8 mouse cellular contexts compared by ENCODE assay signal in the genomic region with DNA sequence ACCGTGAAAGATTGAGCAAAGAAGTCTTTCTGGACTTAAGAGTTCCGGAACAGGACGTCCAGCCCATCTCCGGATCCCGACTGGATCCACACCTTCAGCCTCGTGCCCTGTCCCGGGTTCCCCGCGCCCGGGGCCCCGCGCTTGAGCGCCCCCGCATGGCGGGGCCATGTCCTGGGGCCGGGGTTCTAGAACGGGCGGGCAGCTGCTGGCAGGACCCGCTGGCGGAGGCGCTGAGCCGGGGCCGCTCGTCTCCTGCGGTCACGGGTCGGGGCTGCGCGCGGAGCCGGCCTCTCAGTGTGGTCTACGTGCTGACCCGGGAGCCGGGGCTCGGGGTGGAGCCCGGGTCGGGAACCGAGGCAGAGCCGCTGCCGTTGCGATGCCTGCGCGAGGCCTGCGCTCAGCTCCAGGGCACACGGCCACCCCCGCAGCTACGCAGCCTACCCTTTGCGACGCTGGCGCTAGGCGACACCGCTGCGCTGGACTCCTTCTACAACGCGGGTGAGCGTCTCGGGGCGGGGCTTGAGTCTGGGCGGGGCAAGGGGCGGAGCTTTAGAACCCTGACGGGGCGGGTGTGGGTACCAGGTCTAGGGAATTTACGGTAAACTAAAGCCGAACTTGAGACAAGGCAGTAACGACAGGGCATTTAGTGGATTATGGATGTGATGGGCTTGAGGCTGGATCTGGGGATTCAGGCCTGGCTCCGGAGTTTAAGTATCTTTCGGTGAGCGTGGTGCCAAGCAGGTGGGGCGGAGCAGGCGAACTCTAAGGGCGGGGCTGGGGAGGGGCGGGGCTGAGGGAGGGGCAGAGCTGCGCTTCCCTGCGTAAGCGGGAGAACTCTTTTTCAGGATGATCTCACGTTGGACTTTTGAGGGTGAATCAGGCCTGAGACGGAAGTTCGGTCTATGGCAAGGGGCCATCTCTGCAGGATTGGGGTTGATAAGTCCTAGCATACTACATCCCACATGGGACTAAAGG. TPM values are rescaled to one million over a fixed set of nuclear protein-coding genes. Genes with fewer than 3 reads are reported as not detected.
DNase-seq lines count a peak whose midpoint lies in the region; ATAC-seq lines count a peak whose summit lies in the region.

No protein-coding gene starts in this region.

- DNase-seq in 3134 (ENCODE audit: extremely low read depth, insufficient read length, low spot score), result peak; percentile 86
- peak; percentile 94 for DNase-seq in adrenal gland, postnatal 25 days
- peak; percentile 95 for DNase-seq in embryonic facial prominence, embryonic 11.5 days (ENCODE audit: low spot score)
- DNase-seq in heart, adult 11 months, result peak; percentile 99
- DNase-seq in kidney, adult 11 months, result peak; percentile 79
- DNase-seq in limb, embryonic 10.5 days (ENCODE audit: low spot score), result peak; percentile 95
- peak; percentile 93 for DNase-seq in skeletal muscle tissue, adult 2 months (ENCODE audit: low read depth, low spot score)

- WGBS in embryonic facial prominence, embryonic 11.5 days, result under 1% methylated on average over 78 of the region's 78 CpGs
- WGBS in limb, embryonic 10.5 days, result under 1% methylated on average over 78 of the region's 78 CpGs
- WGBS in midbrain, embryonic 12.5 days, result 1% methylated on average over 78 of the region's 78 CpGs

- H3K27ac ChIP-seq in embryonic facial prominence, embryonic 11.5 days (replicated peaks; ENCODE audit: low read depth, low read length), result peak overlapping the region; percentile 59; the same call in 1 of the 2 replicates
- peak overlapping the region; percentile 87 for H3K27ac ChIP-seq in limb, embryonic 10.5 days
- H3K27ac ChIP-seq in midbrain, embryonic 12.5 days (replicated peaks), result no peak overlapping the region

- H3K4me2 ChIP-seq in embryonic facial prominence, embryonic 11.5 days (ENCODE audit: low read depth, low read length), result peak overlapping the region; percentile 94
- H3K4me2 ChIP-seq in midbrain, embryonic 12.5 days (replicated peaks), result peak overlapping the region; percentile 82

- H3K36me3 ChIP-seq in embryonic facial prominence, embryonic 11.5 days (replicated peaks; ENCODE audit: control insufficient read depth, insufficient read depth, low read depth, low read length), result no peaks in the 10 kb centered on the region
- no peaks in the 10 kb centered on the region for H3K36me3 ChIP-seq in limb, embryonic 10.5 days
- H3K36me3 ChIP-seq in midbrain, embryonic 12.5 days, result no peaks in the 10 kb centered on the region

- peak overlapping the region; percentile 53 for H3K4me3 ChIP-seq in embryonic facial prominence, embryonic 11.5 days (ENCODE audit: low read depth, low read length)
- peak overlapping the region; percentile 76 for H3K4me3 ChIP-seq in limb, embryonic 10.5 days
- H3K4me3 ChIP-seq in midbrain, embryonic 12.5 days, result peak overlapping the region; percentile 53

- peaks cover 7% of the 10 kb centered on the region for H3K27me3 ChIP-seq in embryonic facial prominence, embryonic 11.5 days (ENCODE audit: control insufficient read depth, insufficient read depth, low read length)
- H3K27me3 ChIP-seq in limb, embryonic 10.5 days (ENCODE audit: low read depth, poor library complexity, severe bottlenecking), result peaks cover 68% of the 10 kb centered on the region
- peaks cover 74% of the 10 kb centered on the region for H3K27me3 ChIP-seq in midbrain, embryonic 12.5 days

- H3K9me3 ChIP-seq in embryonic facial prominence, embryonic 11.5 days (replicated peaks; ENCODE audit: control insufficient read depth, low read length), result no peaks in the 10 kb centered on the region
- no peaks in the 10 kb centered on the region for H3K9me3 ChIP-seq in limb, embryonic 10.5 days (replicated peaks)
- H3K9me3 ChIP-seq in midbrain, embryonic 12.5 days, result 0 out of 2 replicates have a peak, but pooled peaks cover 3% of the 10 kb centered on the region

- peak overlapping the region; percentile 55 for H3K9ac ChIP-seq in embryonic facial prominence, embryonic 11.5 days (replicated peaks; ENCODE audit: low read length)
- peak overlapping the region; percentile 48 for H3K9ac ChIP-seq in midbrain, embryonic 12.5 days (replicated peaks)

- H3K4me1 ChIP-seq in embryonic facial prominence, embryonic 11.5 days (ENCODE audit: control insufficient read depth, insufficient read depth, low read length), result peaks cover 3% of the 10 kb centered on the region
- H3K4me1 ChIP-seq in limb, embryonic 10.5 days, result peaks cover 35% of the 10 kb centered on the region
- H3K4me1 ChIP-seq in midbrain, embryonic 12.5 days, result peaks cover 9% of the 10 kb centered on the region

- ATAC-seq in embryonic facial prominence, embryonic 11.5 days (replicated peaks; ENCODE audit: insufficient number of reproducible peaks, low FRiP score, low TSS enrichment, low read depth), result peak; percentile 91
- peak; percentile 94 for ATAC-seq in midbrain, embryonic 12.5 days (ENCODE audit: low FRiP score, low read depth)

RNA-seq across cellular contexts. Expression of gene Map3k6, which starts 0.6 kb away (rescaled TPM):
- 15.7 and 20.1 TPM in 2 replicates for total RNA-seq in adrenal gland, postnatal 25 days (2021)
- 1.8 and 1.9 TPM in 2 replicates for polyA plus RNA-seq in embryonic facial prominence, embryonic 11.5 days (2014; fragmentation: Nextera tagmentation; extraction: Ambion mirVana)
- polyA plus RNA-seq in limb, embryonic 10.5 days (2016; fragmentation: Nextera tagmentation; extraction: Ambion mirVana), result 0.84 and 1.7 TPM in 2 replicates
- polyA plus RNA-seq in midbrain, embryonic 12.5 days (2016; fragmentation: Nextera tagmentation; extraction: Ambion mirVana), result 1.9 and 2.8 TPM in 2 replicates

RNA-seq across cellular contexts. Expression of gene Sytl1, which starts 21.7 kb away (rescaled TPM):
- total RNA-seq in adrenal gland, postnatal 25 days (2021), result 1.9 and 2.0 TPM in 2 replicates
- 1.1 and 1.2 TPM in 2 replicates for polyA plus RNA-seq in embryonic facial prominence, embryonic 11.5 days (2014; fragmentation: Nextera tagmentation; extraction: Ambion mirVana)
- polyA plus RNA-seq in limb, embryonic 10.5 days (2016; fragmentation: Nextera tagmentation; extraction: Ambion mirVana), result 2.0 and 2.5 TPM in 2 replicates
- polyA plus RNA-seq in midbrain, embryonic 12.5 days (2016; fragmentation: Nextera tagmentation; extraction: Ambion mirVana), result 1.3 and 1.8 TPM in 2 replicates

RNA-seq across cellular contexts. Expression of gene Gpr3, which starts 28.9 kb away (rescaled TPM):
- total RNA-seq in adrenal gland, postnatal 25 days (2021), result not detected in 2 replicates
- 0.18 and 0.48 TPM in 2 replicates for polyA plus RNA-seq in embryonic facial prominence, embryonic 11.5 days (2014; fragmentation: Nextera tagmentation; extraction: Ambion mirVana)
- 0.51 and 0.72 TPM in 2 replicates for polyA plus RNA-seq in limb, embryonic 10.5 days (2016; fragmentation: Nextera tagmentation; extraction: Ambion mirVana)
- 0.22 and 0.40 TPM in 2 replicates for polyA plus RNA-seq in midbrain, embryonic 12.5 days (2016; fragmentation: Nextera tagmentation; extraction: Ambion mirVana)

RNA-seq across cellular contexts. Expression of gene Cd164l2, which starts 29.3 kb away (rescaled TPM):
- 1.4 and 1.5 TPM in 2 replicates for total RNA-seq in adrenal gland, postnatal 25 days (2021)
- polyA plus RNA-seq in embryonic facial prominence, embryonic 11.5 days (2014; fragmentation: Nextera tagmentation; extraction: Ambion mirVana), result 1.1 and 2.0 TPM in 2 replicates
- 3.1 and 4.1 TPM in 2 replicates for polyA plus RNA-seq in limb, embryonic 10.5 days (2016; fragmentation: Nextera tagmentation; extraction: Ambion mirVana)
- 0.24 and 0.47 TPM in 2 replicates for polyA plus RNA-seq in midbrain, embryonic 12.5 days (2016; fragmentation: Nextera tagmentation; extraction: Ambion mirVana)

RNA-seq across cellular contexts. Expression of gene Tmem222, which starts 36.4 kb away (rescaled TPM):
- 60.2 and 73.3 TPM in 2 replicates for total RNA-seq in adrenal gland, postnatal 25 days (2021)
- 82.0 and 87.9 TPM in 2 replicates for polyA plus RNA-seq in embryonic facial prominence, embryonic 11.5 days (2014; fragmentation: Nextera tagmentation; extraction: Ambion mirVana)
- polyA plus RNA-seq in limb, embryonic 10.5 days (2016; fragmentation: Nextera tagmentation; extraction: Ambion mirVana), result 93.7 and 98.5 TPM in 2 replicates
- 79.9 and 85.5 TPM in 2 replicates for polyA plus RNA-seq in midbrain, embryonic 12.5 days (2016; fragmentation: Nextera tagmentation; extraction: Ambion mirVana)
